Mouse (Mus musculus) R1 (cell line): ENCODE data around the gene N4bp1.

Experiments
- DNase-seq: peaks from one replicate; pipeline ENCODE4 v3.0.0-alpha.2; 2018; ENCODE audit warnings: low read depth, low spot score

N4bp1 gene

DNA sequence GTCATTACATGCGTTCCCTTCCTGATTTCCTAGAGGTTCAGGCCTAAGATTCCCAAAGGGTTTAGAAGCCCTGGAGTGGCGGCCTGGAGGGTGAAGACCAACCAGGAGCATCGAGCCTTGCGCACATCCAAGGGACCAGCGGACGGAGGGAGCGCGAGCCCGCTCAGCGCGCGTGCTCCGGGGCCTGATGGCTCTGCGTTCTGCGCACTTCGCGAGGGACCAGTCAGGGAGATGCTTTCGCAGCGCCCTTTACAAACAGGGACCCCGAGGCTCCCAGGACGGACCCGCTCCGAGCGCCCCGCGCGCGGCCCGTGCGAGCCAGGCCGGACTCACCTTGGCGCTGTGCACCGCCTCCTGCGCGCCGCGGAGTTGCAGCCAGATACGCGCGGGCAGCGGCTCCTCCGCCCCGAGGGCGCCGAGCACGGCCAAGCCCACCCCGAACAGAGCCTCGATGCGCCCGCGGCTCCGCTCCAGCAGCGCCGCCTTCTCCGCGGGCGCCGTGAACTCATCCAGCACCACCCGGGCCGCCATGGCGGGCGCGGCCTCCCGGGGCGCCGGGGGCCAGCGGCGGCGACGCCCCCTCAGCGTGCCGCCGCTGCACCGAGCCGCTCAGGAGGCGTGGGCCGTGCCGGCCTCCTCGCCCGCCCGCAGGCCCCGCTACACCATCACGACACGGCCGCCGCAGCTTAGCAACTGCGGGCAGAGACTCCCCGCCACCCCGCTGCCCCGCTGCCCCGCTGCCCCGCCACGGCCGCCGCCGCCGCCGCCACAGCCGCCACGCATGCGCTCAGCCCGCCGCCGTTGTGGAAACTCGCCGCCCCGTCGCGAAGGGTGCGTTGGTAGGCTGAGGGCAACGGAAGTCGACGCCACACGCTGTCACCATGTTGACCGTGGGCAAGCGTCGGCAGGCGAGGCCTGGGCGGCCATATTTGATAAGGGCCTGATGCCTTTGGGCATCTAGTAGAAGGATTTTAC, at the start of gene N4bp1:
Gene N4bp1, minus strand, starts transcription at position 770 of the 975 bp plus-strand sequence.
- peak; percentile 93 for DNase-seq

GRCm38 (mm10) chr8:86934841-86935240, 49.8 kb upstream of the N4bp1 start:
- DNase-seq: no peak

GRCm38 (mm10) chr8:86934393-86934792, 49.3 kb upstream of the N4bp1 start:
- DNase-seq: no peak

GRCm38 (mm10) chr8:86933898-86934297, 48.8 kb upstream of the N4bp1 start:
- peak; percentile 61 for DNase-seq

GRCm38 (mm10) chr8:86926237-86926636, 41.2 kb upstream of the N4bp1 start:
- DNase-seq: peak; percentile 92

DNA sequence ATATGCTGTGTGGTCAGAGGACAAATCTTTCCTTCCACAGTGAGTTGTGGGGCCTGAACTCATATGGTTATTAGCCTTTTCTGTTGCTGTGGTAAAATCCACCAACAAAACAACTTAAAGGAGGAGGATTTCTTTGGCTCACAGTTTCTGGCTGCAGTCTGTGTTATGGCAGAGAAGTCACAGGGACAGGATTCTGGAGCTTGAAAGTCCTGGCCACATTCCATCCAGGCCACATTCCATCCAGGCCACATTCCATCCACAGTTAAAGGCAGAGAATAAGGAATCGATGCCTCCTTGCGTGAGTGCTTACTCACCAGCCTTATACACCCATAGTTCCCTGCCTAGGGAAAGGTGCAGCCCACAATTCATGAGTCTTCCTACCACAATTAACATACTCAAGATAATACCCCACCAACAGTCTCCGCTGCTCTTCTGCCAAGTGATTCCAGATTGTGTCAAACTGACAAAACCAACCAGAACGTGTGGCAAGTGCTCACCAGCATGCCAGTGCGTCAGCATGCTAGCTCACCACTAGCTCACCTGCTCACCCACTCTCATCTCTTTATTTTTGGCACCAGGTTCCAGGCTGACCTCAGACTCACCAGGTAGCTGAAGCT, 38.3 kb upstream of the N4bp1 start:
- DNase-seq: peak; percentile 94

DNA sequence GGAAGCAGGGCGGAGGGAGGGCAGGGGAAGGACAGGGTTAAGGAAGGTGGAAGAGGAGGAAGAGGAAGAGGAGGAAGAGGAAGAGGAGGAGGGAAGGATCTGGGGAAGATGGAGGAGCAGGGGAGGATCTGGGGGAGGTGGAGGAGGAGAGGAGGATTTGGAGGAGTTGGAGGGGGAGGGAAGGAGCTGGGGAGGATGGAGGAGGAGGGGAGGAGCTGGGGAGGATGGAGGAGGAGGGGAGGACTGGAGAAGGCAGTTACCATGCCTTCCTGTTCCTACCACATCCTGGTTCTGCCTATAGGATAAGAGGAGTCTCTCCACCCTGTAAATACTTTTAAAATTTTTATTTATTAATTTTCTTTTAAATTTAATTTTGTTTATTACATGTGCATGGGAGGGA, 37.6 kb upstream of the N4bp1 start:
- peak; percentile 54 for DNase-seq

DNA sequence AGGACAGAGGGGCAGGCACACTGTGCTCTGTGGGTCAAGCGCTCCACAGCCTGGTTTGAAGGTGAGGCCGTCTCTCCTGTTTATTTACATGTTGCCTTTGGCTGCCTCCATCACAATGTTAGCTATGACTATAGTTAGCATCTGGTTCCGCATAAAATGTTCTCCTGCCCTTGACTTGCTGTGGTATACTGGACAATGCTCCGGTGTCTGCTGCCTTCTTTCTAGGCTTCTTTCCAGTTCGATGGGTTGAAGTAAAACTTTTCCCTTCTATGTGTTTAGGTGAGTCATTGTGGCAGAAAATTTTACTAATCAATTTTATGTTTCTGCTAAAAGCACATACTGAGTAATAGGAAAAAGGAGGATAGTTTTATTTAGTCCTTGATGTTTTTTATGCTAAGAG, 37.1 kb upstream of the N4bp1 start:
- DNase-seq: no peak

DNA sequence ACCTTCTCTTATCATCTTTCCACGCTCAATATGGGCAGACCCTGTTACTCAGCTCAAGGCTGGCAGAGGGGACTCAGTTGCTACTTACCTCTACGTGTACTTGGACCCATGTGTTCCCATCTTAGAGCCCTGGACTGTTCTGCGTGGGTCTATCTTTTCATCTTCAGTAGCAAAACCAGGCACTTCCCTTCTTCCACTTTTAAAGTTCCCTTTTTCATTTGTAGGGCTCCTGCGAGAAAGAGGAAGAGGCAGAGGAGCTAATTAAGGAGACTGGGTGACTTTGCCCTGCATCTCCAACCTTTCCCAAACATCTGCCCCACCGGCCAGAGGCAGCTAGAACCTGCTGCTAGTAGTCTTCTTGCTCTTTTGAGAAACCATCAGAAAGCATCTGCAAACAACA, 35.9 kb upstream of the N4bp1 start:
- no peak for DNase-seq

GRCm38 (mm10) chr8:86920455-86920854, 35.4 kb upstream of the N4bp1 start:
- DNase-seq: no peak

GRCm38 (mm10) chr8:86920024-86920423, 35.0 kb upstream of the N4bp1 start:
- no peak for DNase-seq

DNA sequence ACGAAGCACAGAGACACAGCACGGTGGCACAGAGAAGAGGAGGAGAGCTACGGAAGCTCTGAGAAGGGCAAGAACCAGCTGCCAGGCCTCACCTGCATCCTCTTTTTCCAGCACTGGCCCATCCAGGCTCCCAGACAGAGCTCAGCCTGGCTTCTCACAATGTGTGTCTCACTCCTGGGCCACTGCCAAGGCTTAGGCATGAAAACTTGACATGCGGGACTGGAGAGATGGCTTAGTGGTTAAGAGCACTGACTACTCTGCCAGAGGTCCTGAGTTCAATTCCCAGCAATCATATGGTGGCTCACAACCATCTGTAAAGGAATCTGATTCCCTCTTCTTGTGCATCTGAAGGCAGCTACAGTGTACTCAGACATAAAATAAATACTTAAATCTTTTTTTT, 34.2 kb upstream of the N4bp1 start:
- DNase-seq: no peak

DNA sequence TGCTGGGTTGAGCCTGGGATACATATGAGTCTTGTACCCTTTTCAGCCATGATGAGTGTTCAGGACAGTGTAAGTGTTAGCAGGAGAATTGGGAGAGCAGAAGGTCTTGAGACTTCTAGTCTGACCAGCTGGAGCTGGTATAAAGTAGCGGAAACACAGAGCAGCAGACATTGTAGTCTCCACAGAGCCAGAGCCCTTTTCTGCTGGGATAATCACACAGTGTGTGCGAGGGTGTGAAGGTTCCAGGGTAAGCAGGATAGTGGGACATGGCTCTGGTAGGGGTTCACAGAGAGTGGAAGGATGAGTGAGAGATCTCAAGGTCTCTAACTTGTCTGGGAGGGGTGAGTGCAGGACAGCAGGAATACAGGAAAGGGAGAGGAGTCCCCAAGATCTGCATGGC, 33.0 kb upstream of the N4bp1 start:
- DNase-seq: no peak

DNA sequence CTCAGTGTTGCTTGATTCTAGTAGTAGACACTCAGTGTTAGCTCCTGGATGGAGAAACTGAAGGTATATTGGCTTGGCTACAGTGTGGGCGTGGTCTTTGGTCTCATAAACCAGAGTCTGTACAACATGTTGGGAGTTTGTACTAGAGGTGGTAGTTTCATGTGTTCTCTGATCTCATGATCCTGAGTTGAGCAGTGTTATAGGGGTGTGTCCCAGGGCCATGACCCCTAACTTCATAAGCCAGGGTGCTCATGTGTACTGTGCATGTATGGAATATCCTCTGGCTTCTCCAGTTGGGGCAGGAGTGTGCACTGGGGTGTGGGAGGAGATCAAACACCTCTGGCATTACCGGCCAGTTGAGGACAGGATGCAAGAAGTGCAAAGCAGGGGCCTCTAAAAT, 32.6 kb upstream of the N4bp1 start:
- DNase-seq: no peak

GRCm38 (mm10) chr8:86916369-86916768, 31.3 kb upstream of the N4bp1 start:
- DNase-seq: no peak

GRCm38 (mm10) chr8:86911136-86911535, 26.1 kb upstream of the N4bp1 start:
- no peak for DNase-seq

DNA sequence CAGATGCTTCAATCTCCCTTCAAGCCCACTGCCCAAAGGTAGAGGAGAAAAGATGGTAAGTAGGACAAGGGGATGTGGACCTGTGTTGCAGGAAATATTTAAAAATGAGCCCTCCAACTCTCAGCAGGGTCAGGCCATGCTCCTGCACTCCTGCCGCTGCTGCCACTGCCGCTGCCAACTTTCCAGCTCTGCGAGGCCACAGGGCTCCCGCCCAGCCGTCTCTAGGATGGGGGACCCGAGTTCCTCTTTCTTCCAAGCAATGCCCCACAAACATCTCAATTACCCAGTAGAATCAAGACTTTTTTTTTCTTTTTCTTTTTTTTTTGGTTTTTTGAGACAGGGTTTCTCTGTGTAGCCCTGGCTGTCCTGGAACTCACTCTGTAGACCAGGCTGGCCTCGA, 25.2 kb upstream of the N4bp1 start:
- DNase-seq: no peak

DNA sequence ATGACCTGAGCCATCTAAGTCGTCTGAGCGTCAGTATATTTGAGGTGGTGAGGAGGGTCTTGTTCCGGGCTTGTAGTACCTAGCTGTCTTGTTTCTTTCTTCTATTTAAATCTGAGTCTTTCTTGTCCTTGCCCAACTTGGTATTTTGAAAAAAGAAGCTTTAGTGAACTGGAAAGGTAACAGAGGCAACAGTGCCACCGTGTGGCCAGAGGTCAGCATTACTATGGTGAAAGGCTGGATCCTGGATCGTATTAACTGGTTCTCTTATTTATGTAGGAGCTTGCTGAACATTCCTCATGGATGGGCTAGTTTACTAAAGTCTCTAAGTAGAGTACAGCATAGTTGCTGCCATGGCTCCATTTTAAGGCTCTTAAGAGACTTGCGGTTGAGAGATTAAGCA, 23.5 kb upstream of the N4bp1 start:
- DNase-seq: peak; percentile 75

GRCm38 (mm10) chr8:86904911-86905310, 19.9 kb upstream of the N4bp1 start:
- DNase-seq: peak; percentile 88

DNA sequence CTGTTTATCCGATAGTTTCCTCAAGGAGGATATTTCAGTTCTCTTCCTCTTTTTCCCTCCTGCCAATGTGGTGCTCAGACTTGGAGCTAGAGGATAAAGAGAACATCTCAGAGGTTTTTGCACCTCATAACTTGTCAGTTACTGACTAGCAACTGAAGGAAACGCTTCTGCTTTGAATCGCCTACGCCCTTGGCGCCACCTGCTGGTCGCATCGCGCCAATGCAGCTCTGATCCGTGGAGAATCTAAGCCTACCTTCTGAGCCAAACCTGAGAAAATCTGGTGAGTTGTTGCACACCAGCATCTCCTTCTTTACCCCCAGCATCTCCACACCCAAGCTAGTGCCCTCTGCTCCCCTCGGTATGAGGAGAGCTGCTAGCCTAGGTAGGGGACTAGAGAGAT, 18.0 kb upstream of the N4bp1 start:
- DNase-seq: peak; percentile 87

GRCm38 (mm10) chr8:86902656-86903055, 17.6 kb upstream of the N4bp1 start:
- DNase-seq: peak; percentile 74

GRCm38 (mm10) chr8:86901972-86902371, 16.9 kb upstream of the N4bp1 start:
- DNase-seq: peak; percentile 86
